Mouse (Mus musculus): Measurements from ENCODE around the gene Oas1a.
"Not testable (repeated sequence)": the region's sequence is repeated elsewhere in the genome, so short reads cannot be mapped to it uniquely, and the experiment has no call there.

Gene Oas1a

GRCm38 (mm10) chr5:120906791-120907733, at the start of gene Oas1a:
Oas1a (minus strand) TSS chr5:120907521.
- in situ Hi-C loops (cut with MboI; ENCODE audit: unreplicated experiment in 2 of 2) = not testable (repeated sequence)

- in situ Hi-C loops (cut with MboI; ENCODE audit: unreplicated experiment in 2 of 2) = loop anchor here (10.0 to 25.0 kb wide), 2 partner anchors 171 to 333 kb away; no protein-coding TSS in a partner anchor
Observed at GRCm38 (mm10) chr5:120953974-120954373, 46.7 kb upstream of the Oas1a start.

DNA sequence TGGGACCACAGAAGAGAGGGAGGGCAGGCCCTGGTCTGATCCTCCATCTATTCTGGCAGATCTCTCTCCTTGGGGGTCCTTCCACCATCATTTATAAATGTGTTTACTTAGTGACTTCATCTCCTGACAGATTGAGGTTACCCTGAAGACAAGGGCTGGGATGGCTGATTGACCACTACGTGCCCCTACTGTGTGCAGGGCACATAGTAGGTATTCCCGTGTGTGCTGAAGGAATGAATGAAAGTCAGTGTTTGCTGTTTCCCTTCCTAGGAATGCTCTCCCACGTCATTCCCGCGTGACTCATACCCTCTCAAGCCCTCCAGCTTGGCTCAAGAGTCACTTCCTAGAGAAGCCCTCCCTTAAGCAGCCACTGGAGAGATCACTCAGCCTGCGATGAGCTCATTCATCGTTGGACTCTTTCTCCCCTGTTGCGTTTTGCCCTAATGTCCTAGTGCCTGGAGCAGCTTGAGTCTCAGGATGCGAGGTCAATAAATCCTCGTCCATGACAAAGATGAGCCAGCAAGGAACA, 45.0 kb upstream of the Oas1a start:
- in situ Hi-C loops (cut with MboI; ENCODE audit: unreplicated experiment in 2 of 2) = loop anchor here (10.0 to 25.0 kb wide), 2 partner anchors 172 to 335 kb away; no protein-coding TSS in a partner anchor

DNA sequence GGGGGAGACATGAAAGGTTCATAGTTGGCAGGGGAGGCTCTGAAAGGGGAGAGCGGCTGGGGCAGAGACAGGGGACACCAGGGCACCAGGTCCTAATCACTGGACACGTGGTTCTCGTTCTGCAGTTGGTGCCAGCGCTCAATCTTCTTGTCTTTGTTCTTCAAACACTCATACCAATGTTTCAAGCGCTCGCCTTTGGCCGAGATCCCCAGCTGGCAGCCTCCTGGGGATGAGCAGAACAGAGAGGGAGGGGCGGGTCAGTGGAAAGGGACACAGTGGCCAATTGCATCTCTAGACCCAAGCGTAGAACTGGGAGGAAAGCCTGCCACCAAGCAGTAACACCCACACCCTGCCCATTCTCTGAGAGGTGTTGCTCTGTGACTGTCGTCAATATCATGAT, 34.8 kb upstream of the Oas1a start:
- in situ Hi-C loops (cut with MboI; ENCODE audit: unreplicated experiment in 2 of 2) = no loop called here

- in situ Hi-C loops (cut with MboI; ENCODE audit: unreplicated experiment in 2 of 2) = no loop called here
Observed at GRCm38 (mm10) chr5:120938586-120938985, 31.3 kb upstream of the Oas1a start.

DNA sequence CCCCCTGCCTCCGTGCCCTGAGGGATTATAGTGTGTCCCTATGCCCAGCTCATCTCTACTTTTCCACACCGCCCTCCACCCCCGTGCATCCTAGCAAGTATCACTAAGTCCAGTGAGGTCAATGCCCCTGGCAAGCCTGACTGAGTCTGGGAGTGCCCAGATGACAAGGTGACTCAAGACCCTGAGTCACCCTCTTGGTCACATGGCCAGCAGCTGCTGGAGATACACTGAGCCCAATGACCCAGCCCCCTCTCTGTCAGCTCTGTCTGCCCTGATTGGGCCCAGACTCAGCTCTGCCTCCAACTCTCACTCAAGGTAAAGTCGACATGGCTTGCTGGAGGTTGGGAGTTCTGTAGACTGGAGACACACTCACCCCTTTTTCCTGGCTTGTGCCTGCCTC, 30.5 kb upstream of the Oas1a start:
- in situ Hi-C loops (cut with MboI; ENCODE audit: unreplicated experiment in 2 of 2) = no loop called here

GRCm38 (mm10) chr5:120933966-120934365, 26.6 kb upstream of the Oas1a start:
- in situ Hi-C loops (cut with MboI; ENCODE audit: unreplicated experiment in 2 of 2) = no loop called here

DNA sequence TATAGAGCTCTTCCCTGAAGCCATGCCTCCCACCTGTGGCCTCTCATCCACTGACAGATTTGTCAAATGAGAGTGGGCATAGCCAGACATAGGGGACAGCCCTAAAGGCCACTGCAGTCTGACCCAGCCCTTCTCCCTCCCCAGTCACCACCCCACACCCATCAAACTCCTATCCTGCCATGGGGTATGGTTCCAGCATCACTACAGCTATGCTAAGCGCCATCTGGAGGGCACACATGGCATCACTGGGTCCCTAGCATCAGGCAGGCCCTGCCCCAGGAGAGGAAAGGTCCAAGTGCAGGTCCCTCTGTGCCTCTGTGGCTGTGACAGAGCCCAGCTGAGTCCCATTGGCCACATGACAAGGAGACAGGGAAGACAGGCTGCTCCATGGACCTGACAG, 19.7 kb upstream of the Oas1a start:
- in situ Hi-C loops (cut with MboI; ENCODE audit: unreplicated experiment in 2 of 2) = no loop called here

DNA sequence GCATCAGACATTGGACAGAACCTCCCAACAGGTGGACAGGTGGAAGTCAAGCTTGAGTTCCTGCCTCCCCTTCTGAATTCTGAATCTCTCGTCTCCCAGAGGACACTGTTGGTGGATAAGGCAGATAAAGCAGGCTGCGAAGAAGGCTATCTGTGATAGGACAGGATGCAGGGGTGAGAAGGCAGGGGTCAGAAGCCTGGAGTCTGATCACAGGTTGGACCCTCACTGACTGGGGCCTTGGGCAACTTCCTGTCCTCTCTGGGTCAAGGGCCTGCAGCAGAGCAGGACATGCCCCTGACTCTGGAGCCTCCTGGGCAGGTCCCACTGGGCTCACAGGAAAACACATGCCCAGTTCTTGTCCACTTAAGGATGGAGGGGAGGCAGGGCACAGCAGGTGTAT, 19.0 kb upstream of the Oas1a start:
- in situ Hi-C loops (cut with MboI; ENCODE audit: unreplicated experiment in 2 of 2) = not testable (repeated sequence)

DNA sequence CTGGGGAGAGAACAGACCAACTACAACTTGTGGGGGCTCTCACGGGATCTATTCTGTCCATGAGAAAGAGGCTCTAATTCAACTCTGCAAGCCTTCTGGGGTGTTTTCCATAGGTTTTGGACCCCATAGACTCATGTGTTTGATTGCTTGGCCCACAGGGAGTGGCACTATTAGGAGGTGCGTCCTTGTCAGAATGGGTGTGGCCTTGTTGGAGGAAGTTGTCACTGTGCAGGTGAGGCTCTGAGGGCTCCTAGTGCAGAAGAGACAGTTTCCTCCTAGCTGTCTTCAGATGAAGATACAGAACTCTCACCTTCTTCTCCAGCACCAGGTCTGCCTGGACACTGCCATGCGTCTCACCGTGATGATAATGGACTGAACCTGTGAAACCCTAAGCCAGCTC, 17.2 kb upstream of the Oas1a start:
- in situ Hi-C loops (cut with MboI; ENCODE audit: unreplicated experiment in 2 of 2) = not testable (repeated sequence)

DNA sequence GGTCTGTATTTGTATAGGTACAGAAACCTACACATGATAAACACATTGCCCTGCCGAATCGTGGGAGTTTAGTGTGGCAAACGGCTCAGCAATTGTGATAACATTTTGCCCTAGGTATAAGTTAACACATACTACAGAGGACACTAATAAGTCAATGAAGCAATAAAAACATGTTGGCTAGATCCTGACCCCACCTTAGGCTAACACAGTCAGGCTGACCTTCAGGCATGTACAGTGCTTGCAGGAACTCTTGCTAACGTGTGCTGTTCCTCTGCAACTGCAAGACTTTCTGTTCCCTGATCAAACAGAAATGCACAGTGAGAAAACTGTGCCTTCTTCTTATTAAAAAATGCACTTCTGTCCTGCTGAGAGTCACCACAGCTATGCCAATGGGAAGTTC, 16.6 kb upstream of the Oas1a start:
- in situ Hi-C loops (cut with MboI; ENCODE audit: unreplicated experiment in 2 of 2) = no loop called here

DNA sequence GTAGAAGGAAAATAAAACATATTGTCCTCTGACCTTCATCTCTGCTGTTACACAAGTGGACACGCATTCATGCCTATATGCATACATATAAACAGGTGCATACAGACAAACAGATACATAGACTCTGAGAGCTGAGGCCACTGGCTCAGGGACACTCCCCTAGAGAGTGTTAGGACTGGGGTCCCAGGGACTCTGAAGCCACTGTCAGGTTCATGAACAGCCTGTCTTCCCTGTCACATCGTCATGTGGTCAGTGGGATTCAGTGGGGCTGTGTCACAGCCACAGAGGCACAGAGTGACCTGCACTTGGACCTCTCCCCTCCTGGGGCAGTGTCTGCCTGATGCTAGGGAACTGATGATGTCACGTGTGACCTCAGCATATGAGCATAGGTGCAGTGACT, 13.0 kb upstream of the Oas1a start:
- in situ Hi-C loops (cut with MboI; ENCODE audit: unreplicated experiment in 2 of 2) = no loop called here

- in situ Hi-C loops (cut with MboI; ENCODE audit: unreplicated experiment in 2 of 2) = loop anchor here (5.0 to 10.0 kb wide), 3 partner anchors 77 to 132 kb away; no protein-coding TSS in a partner anchor
Observed at GRCm38 (mm10) chr5:120919156-120919935, 12.0 kb upstream of the Oas1a start.

DNA sequence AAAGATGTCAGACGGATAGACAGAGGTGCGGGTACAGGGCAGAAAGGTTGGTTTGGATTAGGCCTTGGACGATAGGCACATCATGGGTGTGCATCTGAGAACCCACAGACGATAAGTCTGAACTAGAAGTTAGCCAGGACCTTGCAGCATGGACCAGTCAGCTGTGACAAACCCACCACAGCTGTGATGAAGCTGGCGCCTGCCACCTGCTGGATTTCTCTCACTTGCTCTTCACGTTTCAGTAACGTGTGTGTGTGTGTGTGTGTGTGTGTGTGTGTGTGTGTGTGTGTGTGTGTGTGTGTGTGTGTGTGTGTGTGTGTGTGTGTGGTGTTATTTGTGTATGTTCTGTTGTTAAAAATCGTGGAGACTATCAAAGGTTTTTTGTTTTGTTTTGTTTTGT, 6.9 kb upstream of the Oas1a start, which contains the start of gene Oas1d:
TSS of gene Oas1d (plus strand) at position 333 of the 400 bp plus-strand sequence.
- in situ Hi-C loops (cut with MboI; ENCODE audit: unreplicated experiment in 2 of 2) = loop anchor here in 1 of 2 experiments (5.0 to 10.0 kb wide), 2 partner anchors 72 to 109 kb away; no protein-coding TSS in a partner anchor

- in situ Hi-C loops (cut with MboI; ENCODE audit: unreplicated experiment in 2 of 2) = no loop called here
Observed at GRCm38 (mm10) chr5:120908196-120908920, 1.0 kb upstream of the Oas1a start.

- in situ Hi-C loops (cut with MboI; ENCODE audit: unreplicated experiment in 2 of 2) = no loop called here
Observed at GRCm38 (mm10) chr5:120902056-120902455, 5.3 kb downstream of the Oas1a start.

GRCm38 (mm10) chr5:120900666-120901065, 6.7 kb downstream of the Oas1a start:
- in situ Hi-C loops (cut with MboI; ENCODE audit: unreplicated experiment in 2 of 2) = no loop called here

GRCm38 (mm10) chr5:120898726-120899125, 8.6 kb downstream of the Oas1a start:
- in situ Hi-C loops (cut with MboI; ENCODE audit: unreplicated experiment in 2 of 2) = no loop called here

DNA sequence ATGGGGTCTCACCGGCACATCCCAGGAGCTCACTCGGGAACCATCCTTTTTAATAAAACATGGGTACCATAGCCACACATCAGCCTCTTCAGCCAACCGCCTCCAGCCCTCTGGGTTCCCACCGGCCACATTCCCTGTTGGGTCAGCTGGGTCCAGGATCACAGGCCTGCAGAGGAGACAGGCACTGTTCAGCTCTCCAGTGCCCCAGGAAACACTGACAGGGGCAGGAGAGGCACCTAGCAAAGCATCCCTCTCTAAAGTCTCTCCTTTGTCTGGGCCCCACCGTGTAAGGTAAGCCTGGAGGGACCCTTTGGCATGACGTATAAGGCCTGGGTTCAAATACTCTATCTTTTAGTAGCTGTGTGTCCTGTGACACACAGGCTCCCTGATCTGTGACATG, 9.0 kb downstream of the Oas1a start:
- in situ Hi-C loops (cut with MboI; ENCODE audit: unreplicated experiment in 2 of 2) = no loop called here

GRCm38 (mm10) chr5:120895231-120895900, 12.0 kb downstream of the Oas1a start:
- in situ Hi-C loops (cut with MboI; ENCODE audit: unreplicated experiment in 2 of 2) = no loop called here
